Mouse (Mus musculus) neural tube, embryonic 14.5 days (tissue): ENCODE results near the gene Atad5. TPM values are rescaled to one million over a fixed set of nuclear protein-coding genes. Genes with fewer than 3 reads are reported as not detected.

Experiments used
- ATAC-seq: fragments of 200-750 bp; cut with Nextera tagmentation; 2 replicates; pipeline ENCODE4 v1.8.0; 2017; ENCODE audit warnings: low read depth, mild to moderate bottlenecking, moderate TSS enrichment, moderate library complexity
- H3K27ac ChIP-seq: fragments of 300-500 bp; sonication (generic); 2 replicates; pipeline ENCODE4 v1.5.1; 2014; ENCODE audit warnings: low read depth, mild to moderate bottlenecking, control low read depth, low read length, moderate library complexity, mixed read lengths
- H3K27me3 ChIP-seq: fragments of 300-500 bp; sonication (generic); 2 replicates; pipeline ENCODE4 v1.6.1; 2014; ENCODE audit warnings: low read length; ENCODE audit not compliant: control insufficient read depth, insufficient read depth
- H3K36me3 ChIP-seq: fragments of 300-500 bp; sonication (generic); 2 replicates; pipeline ENCODE4 v1.6.1; 2014; ENCODE audit warnings: low read length, mixed read lengths; ENCODE audit not compliant: control insufficient read depth, insufficient read depth
- H3K4me1 ChIP-seq: fragments of 300-500 bp; sonication (generic); 2 replicates; pipeline ENCODE4 v1.6.1; 2014; ENCODE audit warnings: low read length; ENCODE audit not compliant: control insufficient read depth, insufficient read depth
- H3K4me2 ChIP-seq: fragments of 300-500 bp; sonication (generic); 2 replicates; pipeline ENCODE4 v1.6.1; 2014; ENCODE audit warnings: mild to moderate bottlenecking, low read depth, low read length, control low read depth
- H3K4me3 ChIP-seq: fragments of 300-500 bp; sonication (generic); 2 replicates; pipeline ENCODE4 v1.5.1; 2014; ENCODE audit warnings: low read depth, low read length, control low read depth, mixed read lengths
- H3K9ac ChIP-seq: fragments of 300-500 bp; sonication (generic); replicated peaks from 2 replicates; pipeline ENCODE4 v1.6.1; 2014; ENCODE audit warnings: low read depth, mild to moderate bottlenecking, control low read depth, low read length, mixed read lengths
- H3K9me3 ChIP-seq: fragments of 300-500 bp; sonication (generic); 2 replicates; pipeline ENCODE4 v1.6.1; 2016; ENCODE audit warnings: low read length; ENCODE audit not compliant: control insufficient read depth
- WGBS: fragments of 180-500 bp; shearing (Covaris S2); extraction: QIAGEN DNeasy Blood & Tissue Kit; methylation state at CpG from one replicate; pipeline ENCODE4 v1.1.7; 2014; 5-methylcytosine and 5-hydroxymethylcytosine counted together
- polyA plus RNA-seq: library from polyadenylated mRNA; unstranded; fragments of >200 nt; fragmentation: Nextera tagmentation; extraction: Ambion mirVana; gene quantifications from 2 replicates; pipeline ENCODE4 v1.2.1, GENCODE M21; 2014

The Atad5 gene
- polyA plus RNA-seq, 1 experiment from 2014 or later = 5.7 TPM

GRCm38 (mm10) chr11:80079751-80080150 lies 9.4 kb upstream of the Atad5 start:
- Histone ChIP-seq H3K36me3 (no peaks in the 10 kb centered on the region), H3K4me1 (no peaks in the 10 kb centered on the region; the same call in 1 of the 2 replicates), H3K4me2 (peak overlapping the region; percentile 58), H3K9ac (no peak overlapping the region; the same call in 1 of the 2 replicates), H3K4me3 (peak overlapping the region; percentile 69), H3K9me3 (no peaks in the 10 kb centered on the region), H3K27me3 (no peaks in the 10 kb centered on the region), H3K27ac (no peak overlapping the region)
- WGBS = 73% methylated on average over 6 of the region's 6 CpGs
- ATAC-seq = no peak

GRCm38 (mm10) chr11:80080381-80080825 lies 8.8 kb upstream of the Atad5 start:
- peak overlapping the region; percentile 58 for H3K4me2 ChIP-seq
- H3K27me3 ChIP-seq = no peaks in the 10 kb centered on the region
- H3K4me3 ChIP-seq = peak overlapping the region; percentile 69
- WGBS = under 1% methylated on average over 32 of the region's 32 CpGs
- H3K4me1 ChIP-seq = no peaks in the 10 kb centered on the region; the same call in 1 of the 2 replicates
- no peaks in the 10 kb centered on the region for H3K36me3 ChIP-seq
- no peaks in the 10 kb centered on the region for H3K9me3 ChIP-seq
- peak overlapping the region; percentile 85 for H3K9ac ChIP-seq
- H3K27ac ChIP-seq = peak overlapping the region; percentile 58
- no peak; the same call in 1 of the 2 replicates for ATAC-seq

- peak within 1 kb of the TSS; percentile 58 for H3K27ac ChIP-seq
- peak within 1 kb of the TSS; percentile 58 for H3K4me2 ChIP-seq
- no peaks in the 10 kb centered on the region; the same call in 1 of the 2 replicates for H3K4me1 ChIP-seq
- 7% methylated on average over 53 of the region's 55 CpGs for WGBS
- H3K9ac ChIP-seq = peak within 1 kb of the TSS; percentile 85
- peak; percentile 96 for ATAC-seq
- H3K27me3 ChIP-seq = no peaks in the 10 kb centered on the region
- H3K9me3 ChIP-seq = no peaks in the 10 kb centered on the region
- H3K36me3 ChIP-seq = no peaks in the 10 kb centered on the region
- H3K4me3 ChIP-seq = peak within 1 kb of the TSS; percentile 69
Measured at GRCm38 (mm10) chr11:80080826-80081728, 8.1 kb upstream of the Atad5 start, which contains the start of gene Crlf3. TSS of gene Crlf3 (minus strand) at chr11:80080991.

- H3K9me3 ChIP-seq = no peaks in the 10 kb centered on the region
- H3K4me2 ChIP-seq = no peak overlapping the region
- no peaks in the 10 kb centered on the region; the same call in 1 of the 2 replicates for H3K4me1 ChIP-seq
- no peak overlapping the region for H3K4me3 ChIP-seq
- no peak for ATAC-seq
- no peak overlapping the region for H3K27ac ChIP-seq
- H3K36me3 ChIP-seq = no peaks in the 10 kb centered on the region
- H3K9ac ChIP-seq = no peak overlapping the region
- no peaks in the 10 kb centered on the region for H3K27me3 ChIP-seq
- WGBS = 86% methylated on average over 7 of the region's 7 CpGs
Measured at GRCm38 (mm10) chr11:80081786-80082319, 7.3 kb upstream of the Atad5 start.

- no peaks in the 10 kb centered on the region for H3K36me3 ChIP-seq
- H3K9me3 ChIP-seq = no peaks in the 10 kb centered on the region
- no peak for ATAC-seq
- WGBS = 75% methylated on average over 6 of the region's 6 CpGs
- no peaks in the 10 kb centered on the region for H3K27me3 ChIP-seq
- no peak overlapping the region for H3K27ac ChIP-seq
- no peak overlapping the region for H3K4me2 ChIP-seq
- H3K4me1 ChIP-seq = peaks cover 5% of the 10 kb centered on the region; the same call in 1 of the 2 replicates
- 0 out of 2 replicates have a peak overlapping the region, but pooled peaks have one; percentile 21 for H3K9ac ChIP-seq
- H3K4me3 ChIP-seq = no peak overlapping the region
Measured at GRCm38 (mm10) chr11:80085356-80086055, 3.7 kb upstream of the Atad5 start.

GRCm38 (mm10) chr11:80086844-80087243 lies 2.4 kb upstream of the Atad5 start:
- ATAC-seq = peak; percentile 76; the same call in 1 of the 2 replicates
- no peak overlapping the region for H3K4me3 ChIP-seq
- H3K36me3 ChIP-seq = no peaks in the 10 kb centered on the region
- no peak overlapping the region for H3K9ac ChIP-seq
- 8% methylated on average over 5 of the region's 5 CpGs for WGBS
- H3K4me2 ChIP-seq = no peak overlapping the region
- H3K4me1 ChIP-seq = peaks cover 5% of the 10 kb centered on the region; the same call in 1 of the 2 replicates
- H3K9me3 ChIP-seq = no peaks in the 10 kb centered on the region
- no peak overlapping the region for H3K27ac ChIP-seq
- H3K27me3 ChIP-seq = no peaks in the 10 kb centered on the region

GRCm38 (mm10) chr11:80089817-80090214 lies 616 bp downstream of the Atad5 start:
- no peak for ATAC-seq
- peak overlapping the region; percentile 94 for H3K4me2 ChIP-seq
- peak overlapping the region; percentile 78 for H3K9ac ChIP-seq
- no peaks in the 10 kb centered on the region for H3K9me3 ChIP-seq
- H3K36me3 ChIP-seq = no peaks in the 10 kb centered on the region
- no peaks in the 10 kb centered on the region for H3K27me3 ChIP-seq
- no peak overlapping the region for H3K27ac ChIP-seq
- H3K4me3 ChIP-seq = peak overlapping the region; percentile 96
- peaks cover 5% of the 10 kb centered on the region; the same call in 1 of the 2 replicates for H3K4me1 ChIP-seq
- WGBS = under 1% methylated on average over 14 of the region's 14 CpGs

- Histone ChIP-seq H3K36me3 (no peaks in the 10 kb centered on the region; the same call in 1 of the 2 replicates), H3K4me1 (peaks cover 5% of the 10 kb centered on the region; the same call in 1 of the 2 replicates), H3K4me2 (peak overlapping the region; percentile 94), H3K4me3 (no peak overlapping the region), H3K9ac (no peak overlapping the region), H3K27me3 (no peaks in the 10 kb centered on the region), H3K27ac (no peak overlapping the region), H3K9me3 (no peaks in the 10 kb centered on the region)
- 64% methylated on average over 3 of the region's 3 CpGs for WGBS
- ATAC-seq = no peak
Measured at GRCm38 (mm10) chr11:80090555-80091164, 1.5 kb downstream of the Atad5 start.
